Mouse (Mus musculus) hindbrain, embryonic 13.5 days (tissue): ENCODE measurements around the gene Ubtf. TPM values are rescaled to one million over a fixed set of nuclear protein-coding genes. Genes with fewer than 3 reads are reported as not detected.
A peak's percentile ranks its signal among the peaks of the same experiment; 100 is the strongest.

Experiments
- ATAC-seq: fragments of 200-750 bp; cut with Nextera tagmentation; 2 replicates; pipeline ENCODE4 v1.8.0; 2017; ENCODE audit warnings: moderate TSS enrichment; ENCODE audit not compliant: low FRiP score
- H3K27ac ChIP-seq: fragments of 300-500 bp; sonication (generic); 2 replicates; pipeline ENCODE4 v1.5.1; 2015; ENCODE audit warnings: inconsistent platforms, mild to moderate bottlenecking, moderate library complexity
- H3K27me3 ChIP-seq: fragments of 300-500 bp; sonication (generic); 2 replicates; pipeline ENCODE4 v1.6.1; 2015; ENCODE audit warnings: mild to moderate bottlenecking, inconsistent platforms
- H3K36me3 ChIP-seq: fragments of 300-500 bp; sonication (generic); 2 replicates; pipeline ENCODE4 v1.6.1; 2015; ENCODE audit warnings: mild to moderate bottlenecking, inconsistent platforms
- H3K4me1 ChIP-seq: fragments of 300-500 bp; sonication (generic); replicated peaks from 2 replicates; pipeline ENCODE4 v1.6.1; 2015; ENCODE audit warnings: inconsistent platforms
- H3K4me2 ChIP-seq: fragments of 300-500 bp; sonication (generic); 2 replicates; pipeline ENCODE4 v1.6.1; 2015; ENCODE audit warnings: inconsistent platforms, mild to moderate bottlenecking, moderate library complexity
- H3K4me3 ChIP-seq: fragments of 300-500 bp; sonication (generic); 2 replicates; pipeline ENCODE4 v1.5.1; 2015; ENCODE audit warnings: mild to moderate bottlenecking, inconsistent platforms
- H3K9ac ChIP-seq: fragments of 300-500 bp; sonication (generic); 2 replicates; pipeline ENCODE4 v1.6.1; 2015; ENCODE audit warnings: mild to moderate bottlenecking, inconsistent platforms
- H3K9me3 ChIP-seq: fragments of 300-500 bp; sonication (generic); 2 replicates; pipeline ENCODE4 v1.6.1; 2016; ENCODE audit warnings: inconsistent platforms
- WGBS: fragments of 180-500 bp; shearing (Covaris S2); methylation state at CpG from one replicate; pipeline ENCODE4 v1.1.7; 2015; 5-methylcytosine and 5-hydroxymethylcytosine counted together
- polyA plus RNA-seq: library from polyadenylated mRNA; unstranded; fragments of >200 nt; fragmentation: Nextera tagmentation; extraction: Ambion mirVana; gene quantifications from 2 replicates; pipeline ENCODE4 v1.2.1, GENCODE M21; 2015

Gene Ubtf
- polyA plus RNA-seq, 1 experiment from 2014 or later, result 82.7 TPM

GRCm38 (mm10) chr11:102341101-102341500 lies 21.6 kb upstream of the Ubtf start:
- no peak for ATAC-seq
- H3K9me3 ChIP-seq, result no peaks in the 10 kb centered on the region

GRCm38 (mm10) chr11:102339624-102340023 lies 20.1 kb upstream of the Ubtf start:
- ATAC-seq, result no peak
- H3K4me1 ChIP-seq, result peaks cover 11% of the 10 kb centered on the region
- WGBS, result 62% methylated on average over 4 of the region's 4 CpGs

More at GRCm38 (mm10) chr11:102341101-102341500, 21.6 kb upstream of the Ubtf start:
- Histone ChIP-seq H3K27ac (no peak overlapping the region), H3K27me3 (no peaks in the 10 kb centered on the region), H3K4me2 (no peak overlapping the region), H3K9ac (no peak overlapping the region), H3K4me3 (no peak overlapping the region), H3K4me1 (0 out of 2 replicates have a peak, but pooled peaks cover 4% of the 10 kb centered on the region), H3K36me3 (no peaks in the 10 kb centered on the region)
- 90% methylated on average over 4 of the region's 4 CpGs for WGBS

DNA sequence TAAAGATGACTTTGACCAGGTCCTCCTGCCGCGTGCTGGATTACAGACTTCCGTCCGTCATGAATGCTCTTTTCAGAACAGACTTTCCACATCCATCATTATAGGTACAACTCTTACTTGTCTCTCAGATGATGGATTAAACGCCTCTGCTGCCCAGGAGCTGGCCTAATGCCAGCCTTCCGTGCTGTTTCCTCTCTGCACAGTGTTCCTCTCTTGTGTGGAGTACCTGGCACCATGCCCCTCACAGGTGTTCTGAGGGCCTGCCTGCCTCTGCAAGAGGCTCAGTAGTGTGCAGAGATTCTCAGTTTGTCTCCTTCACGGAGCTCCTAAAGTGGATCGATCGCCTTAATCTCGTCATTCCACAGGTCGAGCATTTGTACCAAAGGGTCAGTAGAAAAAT lies 19.7 kb upstream of the Ubtf start:
- Histone ChIP-seq H3K9me3 (no peaks in the 10 kb centered on the region), H3K36me3 (no peaks in the 10 kb centered on the region), H3K27ac (no peak overlapping the region), H3K4me1 (peaks cover 11% of the 10 kb centered on the region), H3K4me2 (no peak overlapping the region), H3K27me3 (no peaks in the 10 kb centered on the region), H3K4me3 (no peak overlapping the region), H3K9ac (no peak overlapping the region)
- ATAC-seq, result no peak
- WGBS, result 77% methylated on average over 11 of the region's 11 CpGs

More at GRCm38 (mm10) chr11:102339624-102340023, 20.1 kb upstream of the Ubtf start:
- no peak overlapping the region for H3K4me2 ChIP-seq
- H3K27ac ChIP-seq, result no peak overlapping the region
- H3K27me3 ChIP-seq, result no peaks in the 10 kb centered on the region
- H3K4me3 ChIP-seq, result no peak overlapping the region
- H3K36me3 ChIP-seq, result no peaks in the 10 kb centered on the region
- H3K9me3 ChIP-seq, result no peaks in the 10 kb centered on the region
- H3K9ac ChIP-seq, result no peak overlapping the region

- H3K4me1 ChIP-seq, result peaks cover 11% of the 10 kb centered on the region
- 49% methylated on average over 3 of the region's 3 CpGs for WGBS
- H3K9ac ChIP-seq, result no peak overlapping the region
- no peaks in the 10 kb centered on the region for H3K9me3 ChIP-seq
- no peak overlapping the region for H3K4me2 ChIP-seq
- H3K27ac ChIP-seq, result no peak overlapping the region
- no peak for ATAC-seq
- H3K36me3 ChIP-seq, result no peaks in the 10 kb centered on the region
- no peaks in the 10 kb centered on the region for H3K27me3 ChIP-seq
- no peak overlapping the region for H3K4me3 ChIP-seq
Observed at GRCm38 (mm10) chr11:102338561-102338960, 19.0 kb upstream of the Ubtf start.

DNA sequence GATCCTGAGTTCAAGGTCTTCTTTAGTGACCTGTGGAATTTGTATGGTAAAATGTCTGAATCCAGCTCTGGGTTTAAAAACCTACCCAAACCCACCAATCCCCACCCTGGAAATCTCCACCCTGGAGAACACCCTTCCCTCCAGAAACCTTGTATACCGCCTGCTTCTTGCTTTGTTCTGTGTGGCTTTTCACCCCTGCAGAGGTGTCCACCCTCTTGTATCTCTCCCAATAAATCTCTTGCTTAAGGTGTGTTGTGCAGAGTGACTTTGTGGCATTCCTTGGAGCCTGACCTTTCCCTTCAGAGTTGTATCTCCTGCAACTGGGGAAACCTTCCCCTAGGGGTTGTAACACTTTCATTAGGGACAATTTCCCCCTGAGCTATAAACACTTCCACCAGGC lies 18.4 kb upstream of the Ubtf start:
- Histone ChIP-seq H3K4me1 (peaks cover 10% of the 10 kb centered on the region), H3K4me2 (no peak overlapping the region), H3K27ac (no peak overlapping the region), H3K36me3 (no peaks in the 10 kb centered on the region), H3K4me3 (no peak overlapping the region), H3K9ac (no peak overlapping the region), H3K27me3 (no peaks in the 10 kb centered on the region), H3K9me3 (no peaks in the 10 kb centered on the region)
- WGBS, result 88% methylated on average over 1 of the region's 1 CpGs
- ATAC-seq, result no peak

DNA sequence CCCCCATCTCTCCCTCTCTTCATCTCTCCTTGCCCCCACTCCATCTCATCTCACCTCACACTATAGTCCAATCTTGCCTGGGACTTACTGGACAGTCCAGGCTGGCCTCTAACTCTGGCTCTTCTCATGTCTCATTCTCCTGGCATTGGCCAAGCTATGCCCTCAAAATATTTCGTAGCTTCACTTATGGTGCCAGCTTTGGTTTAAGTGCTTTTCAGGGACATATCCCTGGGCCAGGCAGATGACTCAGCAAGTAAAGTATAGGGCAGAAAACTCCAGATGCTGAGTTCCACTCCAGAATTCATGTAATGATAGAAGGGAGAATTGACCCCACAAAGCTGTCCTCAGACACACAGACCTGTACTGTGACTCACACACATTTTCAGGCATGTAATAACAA lies 16.6 kb upstream of the Ubtf start:
- 87% methylated on average over 1 of the region's 1 CpGs for WGBS
- no peak overlapping the region for H3K4me2 ChIP-seq
- H3K9me3 ChIP-seq, result no peaks in the 10 kb centered on the region
- no peak overlapping the region for H3K9ac ChIP-seq
- no peak overlapping the region for H3K4me3 ChIP-seq
- no peaks in the 10 kb centered on the region for H3K27me3 ChIP-seq
- no peaks in the 10 kb centered on the region for H3K36me3 ChIP-seq
- peaks cover 7% of the 10 kb centered on the region for H3K4me1 ChIP-seq
- H3K27ac ChIP-seq, result no peak overlapping the region
- ATAC-seq, result no peak

GRCm38 (mm10) chr11:102334973-102335700 lies 15.6 kb upstream of the Ubtf start:
- ATAC-seq, result no peak
- Histone ChIP-seq H3K27me3 (no peaks in the 10 kb centered on the region), H3K4me1 (peaks cover 7% of the 10 kb centered on the region), H3K4me3 (no peak overlapping the region), H3K9ac (peak overlapping the region; percentile 35; the same call in 1 of the 2 replicates), H3K4me2 (no peak overlapping the region), H3K27ac (peak overlapping the region; percentile 35; the same call in 1 of the 2 replicates), H3K36me3 (no peaks in the 10 kb centered on the region), H3K9me3 (no peaks in the 10 kb centered on the region)
- 32% methylated on average over 9 of the region's 9 CpGs for WGBS

DNA sequence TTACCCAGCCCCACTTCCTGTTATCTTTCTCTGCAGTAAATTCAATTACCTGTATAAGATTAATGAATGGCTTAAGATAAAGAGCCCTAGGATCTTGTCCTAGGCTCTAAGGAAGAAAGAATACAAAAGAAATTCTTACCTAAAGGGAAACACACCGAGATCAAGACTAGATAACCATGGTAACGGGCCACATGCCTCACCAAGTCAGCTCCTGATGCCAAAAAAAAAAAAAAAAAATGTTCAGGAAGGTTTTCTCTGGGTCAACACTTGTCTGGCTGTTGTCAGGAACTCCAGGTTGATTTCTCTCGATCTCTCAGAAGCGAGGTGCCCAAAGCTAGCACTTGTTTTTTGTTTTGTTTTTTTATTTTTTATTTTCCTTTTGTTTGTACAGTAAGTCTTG lies 14.5 kb upstream of the Ubtf start:
- no peak overlapping the region for H3K4me3 ChIP-seq
- no peak overlapping the region for H3K4me2 ChIP-seq
- no peak overlapping the region for H3K9ac ChIP-seq
- no peaks in the 10 kb centered on the region for H3K9me3 ChIP-seq
- H3K36me3 ChIP-seq, result no peaks in the 10 kb centered on the region
- peaks cover 7% of the 10 kb centered on the region for H3K4me1 ChIP-seq
- no peak overlapping the region for H3K27ac ChIP-seq
- H3K27me3 ChIP-seq, result no peaks in the 10 kb centered on the region
- ATAC-seq, result no peak
- 69% methylated on average over 4 of the region's 4 CpGs for WGBS

DNA sequence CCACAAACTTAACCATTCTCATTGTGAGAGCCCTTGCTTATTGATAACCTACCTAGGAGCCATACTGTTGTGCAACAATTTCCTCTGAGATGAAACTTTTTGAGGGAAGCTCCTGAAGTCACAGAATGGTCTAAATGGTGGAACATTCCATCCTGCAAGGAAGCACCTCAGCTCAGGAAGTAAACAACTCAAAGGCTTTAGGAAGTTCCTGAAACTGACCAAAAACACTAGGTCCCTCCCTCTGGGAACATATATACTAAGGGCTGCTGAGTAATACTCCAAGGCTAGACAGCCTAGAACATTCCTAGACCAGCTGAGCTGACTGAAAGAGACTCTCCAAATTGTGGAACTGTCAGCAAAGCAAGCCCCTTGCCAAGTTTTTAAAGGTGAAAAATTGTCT lies 13.5 kb upstream of the Ubtf start:
- ATAC-seq, result no peak

GRCm38 (mm10) chr11:102331806-102332205 lies 12.3 kb upstream of the Ubtf start:
- no peaks in the 10 kb centered on the region for H3K36me3 ChIP-seq

More for the DNA sequence above, 13.5 kb upstream of the Ubtf start:
- Histone ChIP-seq H3K4me2 (no peak overlapping the region), H3K27me3 (no peaks in the 10 kb centered on the region), H3K4me3 (no peak overlapping the region), H3K4me1 (peaks cover 7% of the 10 kb centered on the region), H3K27ac (no peak overlapping the region), H3K9ac (no peak overlapping the region), H3K9me3 (no peaks in the 10 kb centered on the region), H3K36me3 (no peaks in the 10 kb centered on the region)

GRCm38 (mm10) chr11:102330039-102330438 lies 10.5 kb upstream of the Ubtf start:
- no peaks in the 10 kb centered on the region for H3K9me3 ChIP-seq
- no peak for ATAC-seq
- H3K4me1 ChIP-seq, result peaks cover 2% of the 10 kb centered on the region
- 0 out of 2 replicates have a peak, but pooled peaks cover 3% of the 10 kb centered on the region for H3K27me3 ChIP-seq
- H3K27ac ChIP-seq, result no peak overlapping the region
- H3K9ac ChIP-seq, result no peak overlapping the region
- H3K4me2 ChIP-seq, result no peak overlapping the region
- WGBS, result 79% methylated on average over 3 of the region's 3 CpGs
- no peaks in the 10 kb centered on the region for H3K36me3 ChIP-seq
- H3K4me3 ChIP-seq, result no peak overlapping the region

More at GRCm38 (mm10) chr11:102331806-102332205, 12.3 kb upstream of the Ubtf start:
- ATAC-seq, result no peak
- 55% methylated on average over 4 of the region's 4 CpGs for WGBS
- no peak overlapping the region for H3K9ac ChIP-seq
- H3K4me1 ChIP-seq, result peaks cover 7% of the 10 kb centered on the region
- H3K4me2 ChIP-seq, result no peak overlapping the region
- H3K27ac ChIP-seq, result no peak overlapping the region
- H3K9me3 ChIP-seq, result no peaks in the 10 kb centered on the region
- H3K4me3 ChIP-seq, result no peak overlapping the region
- 0 out of 2 replicates have a peak, but pooled peaks cover 3% of the 10 kb centered on the region for H3K27me3 ChIP-seq

- no peaks in the 10 kb centered on the region for H3K4me1 ChIP-seq
- no peak for ATAC-seq
Observed at GRCm38 (mm10) chr11:102329518-102329917, 10.0 kb upstream of the Ubtf start.

DNA sequence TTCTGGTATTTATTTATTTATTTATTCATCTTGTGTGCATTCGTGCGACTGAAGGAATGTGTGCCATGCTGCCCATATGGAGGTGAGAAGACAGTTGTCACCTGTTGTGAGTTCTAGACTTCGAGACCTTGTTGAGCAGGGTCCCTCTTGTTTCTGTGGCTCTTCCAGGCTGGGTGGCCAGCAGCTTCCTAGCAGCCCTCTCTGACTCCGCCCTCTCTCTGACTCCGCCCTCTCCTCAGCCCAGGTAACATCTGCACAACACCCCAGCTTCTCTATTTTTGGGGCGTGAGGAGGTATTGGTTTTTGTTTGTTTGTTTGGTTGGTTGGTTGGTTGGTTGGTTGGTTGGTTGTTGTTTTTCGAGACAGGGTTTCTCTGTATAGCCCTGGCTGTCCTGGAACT lies 8.3 kb upstream of the Ubtf start:
- H3K9ac ChIP-seq, result no peak overlapping the region
- H3K9me3 ChIP-seq, result no peaks in the 10 kb centered on the region
- 0 out of 2 replicates have a peak, but pooled peaks cover 3% of the 10 kb centered on the region for H3K27me3 ChIP-seq
- no peak overlapping the region for H3K27ac ChIP-seq
- no peak overlapping the region for H3K4me3 ChIP-seq
- H3K4me2 ChIP-seq, result no peak overlapping the region
- no peaks in the 10 kb centered on the region for H3K4me1 ChIP-seq
- H3K36me3 ChIP-seq, result no peaks in the 10 kb centered on the region
- ATAC-seq, result no peak
- WGBS, result 84% methylated on average over 7 of the region's 7 CpGs

More at GRCm38 (mm10) chr11:102329518-102329917, 10.0 kb upstream of the Ubtf start:
- no peak overlapping the region for H3K4me2 ChIP-seq
- no peaks in the 10 kb centered on the region for H3K9me3 ChIP-seq
- H3K36me3 ChIP-seq, result no peaks in the 10 kb centered on the region
- no peak overlapping the region for H3K27ac ChIP-seq
- H3K9ac ChIP-seq, result no peak overlapping the region
- H3K4me3 ChIP-seq, result no peak overlapping the region
- 0 out of 2 replicates have a peak, but pooled peaks cover 3% of the 10 kb centered on the region for H3K27me3 ChIP-seq
